Mouse (Mus musculus): ENCODE measurements around the gene Ear2. TPM values are rescaled to one million over a fixed set of nuclear protein-coding genes. Genes with fewer than 3 reads are reported as not detected.
"Not testable (repeated sequence)": the region's sequence is repeated elsewhere in the genome, so short reads cannot be mapped to it uniquely, and the experiment has no call there.

Gene Ear2
- polyA plus RNA-seq (2015; fragmentation: Nextera tagmentation; extraction: Ambion mirVana): 0.15 TPM in 1 of 2 replicates, not detected in the other

- not testable (repeated sequence) for H3K4me3 ChIP-seq (ENCODE audit: low read depth, low read length); H3K36me3 ChIP-seq (ENCODE audit: control insufficient read depth, insufficient read depth, low read length); H3K4me2 ChIP-seq (replicated peaks; ENCODE audit: low read depth); H3K9ac ChIP-seq (ENCODE audit: low read length); H3K27ac ChIP-seq (replicated peaks); H3K9me3 ChIP-seq (ENCODE audit: control insufficient read depth, low read length); H3K27me3 ChIP-seq (ENCODE audit: control insufficient read depth, insufficient read depth, low read length); H3K4me1 ChIP-seq (replicated peaks; ENCODE audit: control insufficient read depth, insufficient read depth); ATAC-seq (ENCODE audit: low FRiP score, low TSS enrichment); DNase-seq (ENCODE audit: low spot score)
- WGBS: 76% methylated on average over 2 of the region's 2 CpGs
Measured at GRCm38 (mm10) chr14:44102354-44102753, at the start of gene Ear2. Gene Ear2, plus strand, starts transcription at chr14:44102654.

GRCm38 (mm10) chr14:44067879-44068278 is 34.6 kb upstream of the Ear2 start:
- not testable (repeated sequence) for H3K4me2 ChIP-seq (replicated peaks; ENCODE audit: low read depth); H3K9me3 ChIP-seq (ENCODE audit: control insufficient read depth, low read length); H3K9ac ChIP-seq (ENCODE audit: low read length); H3K27ac ChIP-seq (replicated peaks); H3K36me3 ChIP-seq (ENCODE audit: control insufficient read depth, insufficient read depth, low read length); H3K4me3 ChIP-seq (ENCODE audit: low read depth, low read length); ATAC-seq (ENCODE audit: low FRiP score, low TSS enrichment); H3K4me1 ChIP-seq (replicated peaks; ENCODE audit: control insufficient read depth, insufficient read depth); H3K27me3 ChIP-seq (ENCODE audit: control insufficient read depth, insufficient read depth, low read length)
- 72% methylated on average over 1 of the region's 1 CpGs for WGBS
- TF ChIP-seq CTCF (IDR thresholded peaks at IDR 0.05; ENCODE audit: low read depth): peak; percentile 69
- peak; percentile 13 for DNase-seq (ENCODE audit: low spot score)

- not testable (repeated sequence) for H3K27ac ChIP-seq (replicated peaks); ATAC-seq (ENCODE audit: low FRiP score, low TSS enrichment); DNase-seq (ENCODE audit: low spot score); H3K36me3 ChIP-seq (ENCODE audit: control insufficient read depth, insufficient read depth, low read length); H3K27me3 ChIP-seq (ENCODE audit: control insufficient read depth, insufficient read depth, low read length); H3K4me2 ChIP-seq (replicated peaks; ENCODE audit: low read depth); H3K9ac ChIP-seq (ENCODE audit: low read length); H3K4me3 ChIP-seq (ENCODE audit: low read depth, low read length); H3K4me1 ChIP-seq (replicated peaks; ENCODE audit: control insufficient read depth, insufficient read depth); H3K9me3 ChIP-seq (ENCODE audit: control insufficient read depth, low read length)
- WGBS: 69% methylated on average over 1 of the region's 3 CpGs
Measured at GRCm38 (mm10) chr14:44070595-44070994, 31.9 kb upstream of the Ear2 start.

GRCm38 (mm10) chr14:44077785-44078341 is 24.6 kb upstream of the Ear2 start:
- H3K4me1 ChIP-seq (replicated peaks; ENCODE audit: control insufficient read depth, insufficient read depth); H3K4me2 ChIP-seq (replicated peaks; ENCODE audit: low read depth); H3K9me3 ChIP-seq (ENCODE audit: control insufficient read depth, low read length); H3K9ac ChIP-seq (ENCODE audit: low read length); H3K27ac ChIP-seq (replicated peaks); H3K36me3 ChIP-seq (ENCODE audit: control insufficient read depth, insufficient read depth, low read length); ATAC-seq (ENCODE audit: low FRiP score, low TSS enrichment); DNase-seq (ENCODE audit: low spot score); H3K27me3 ChIP-seq (ENCODE audit: control insufficient read depth, insufficient read depth, low read length); H3K4me3 ChIP-seq (ENCODE audit: low read depth, low read length): not testable (repeated sequence)
- 66% methylated on average over 4 of the region's 5 CpGs for WGBS

GRCm38 (mm10) chr14:44086588-44086987 is 15.9 kb upstream of the Ear2 start:
- DNase-seq (ENCODE audit: low spot score); H3K9ac ChIP-seq (ENCODE audit: low read length); H3K9me3 ChIP-seq (ENCODE audit: control insufficient read depth, low read length); H3K36me3 ChIP-seq (ENCODE audit: control insufficient read depth, insufficient read depth, low read length); H3K27me3 ChIP-seq (ENCODE audit: control insufficient read depth, insufficient read depth, low read length); H3K4me3 ChIP-seq (ENCODE audit: low read depth, low read length); H3K4me1 ChIP-seq (replicated peaks; ENCODE audit: control insufficient read depth, insufficient read depth); ATAC-seq (ENCODE audit: low FRiP score, low TSS enrichment); H3K27ac ChIP-seq (replicated peaks); H3K4me2 ChIP-seq (replicated peaks; ENCODE audit: low read depth): not testable (repeated sequence)
- 90% methylated on average over 1 of the region's 1 CpGs for WGBS

GRCm38 (mm10) chr14:44087535-44087934 is 14.9 kb upstream of the Ear2 start:
- ATAC-seq (ENCODE audit: low FRiP score, low TSS enrichment); H3K4me1 ChIP-seq (replicated peaks; ENCODE audit: control insufficient read depth, insufficient read depth); H3K9me3 ChIP-seq (ENCODE audit: control insufficient read depth, low read length); H3K27me3 ChIP-seq (ENCODE audit: control insufficient read depth, insufficient read depth, low read length); H3K27ac ChIP-seq (replicated peaks); DNase-seq (ENCODE audit: low spot score); H3K9ac ChIP-seq (ENCODE audit: low read length); H3K4me2 ChIP-seq (replicated peaks; ENCODE audit: low read depth); H3K4me3 ChIP-seq (ENCODE audit: low read depth, low read length); H3K36me3 ChIP-seq (ENCODE audit: control insufficient read depth, insufficient read depth, low read length): not testable (repeated sequence)
- WGBS: 51% methylated on average over 2 of the region's 2 CpGs

- not testable (repeated sequence) for ATAC-seq (ENCODE audit: low FRiP score, low TSS enrichment); H3K9ac ChIP-seq (ENCODE audit: low read length); H3K27me3 ChIP-seq (ENCODE audit: control insufficient read depth, insufficient read depth, low read length); H3K4me2 ChIP-seq (replicated peaks; ENCODE audit: low read depth); H3K36me3 ChIP-seq (ENCODE audit: control insufficient read depth, insufficient read depth, low read length); H3K27ac ChIP-seq (replicated peaks); H3K9me3 ChIP-seq (ENCODE audit: control insufficient read depth, low read length); DNase-seq (ENCODE audit: low spot score); H3K4me3 ChIP-seq (ENCODE audit: low read depth, low read length); H3K4me1 ChIP-seq (replicated peaks; ENCODE audit: control insufficient read depth, insufficient read depth)
- WGBS: 59% methylated on average over 1 of the region's 1 CpGs
Measured at GRCm38 (mm10) chr14:44091524-44091923, 10.9 kb upstream of the Ear2 start.

GRCm38 (mm10) chr14:44094445-44094844 is 8.0 kb upstream of the Ear2 start:
- H3K27ac ChIP-seq (replicated peaks); H3K9ac ChIP-seq (ENCODE audit: low read length); H3K9me3 ChIP-seq (ENCODE audit: control insufficient read depth, low read length); H3K27me3 ChIP-seq (ENCODE audit: control insufficient read depth, insufficient read depth, low read length); ATAC-seq (ENCODE audit: low FRiP score, low TSS enrichment); DNase-seq (ENCODE audit: low spot score); H3K4me3 ChIP-seq (ENCODE audit: low read depth, low read length); H3K36me3 ChIP-seq (ENCODE audit: control insufficient read depth, insufficient read depth, low read length); H3K4me2 ChIP-seq (replicated peaks; ENCODE audit: low read depth); H3K4me1 ChIP-seq (replicated peaks; ENCODE audit: control insufficient read depth, insufficient read depth): not testable (repeated sequence)
- WGBS: 21% methylated on average over 5 of the region's 5 CpGs

- not testable (repeated sequence) for ATAC-seq (ENCODE audit: low FRiP score, low TSS enrichment); H3K9me3 ChIP-seq (ENCODE audit: control insufficient read depth, low read length); H3K4me1 ChIP-seq (replicated peaks; ENCODE audit: control insufficient read depth, insufficient read depth); H3K27ac ChIP-seq (replicated peaks); H3K4me2 ChIP-seq (replicated peaks; ENCODE audit: low read depth); H3K9ac ChIP-seq (ENCODE audit: low read length); H3K27me3 ChIP-seq (ENCODE audit: control insufficient read depth, insufficient read depth, low read length); H3K4me3 ChIP-seq (ENCODE audit: low read depth, low read length); H3K36me3 ChIP-seq (ENCODE audit: control insufficient read depth, insufficient read depth, low read length); DNase-seq (ENCODE audit: low spot score)
- no CpG with 5 or more reads among the region's 1 CpGs for WGBS
Measured at GRCm38 (mm10) chr14:44100030-44100429, 2.4 kb upstream of the Ear2 start.

Data from stomach, postnatal 0 days (tissue).